Mouse (Mus musculus) heart, postnatal 25 days (tissue): Measurements from ENCODE around the gene Esrrg. TPM values are rescaled to one million over a fixed set of nuclear protein-coding genes. Genes with fewer than 3 reads are reported as not detected.

Experiments
- DNase-seq: peaks from one replicate; pipeline ENCODE4 v3.0.0; 2022; ENCODE audit warnings: low spot score
- intact Hi-C: fragments of 180-260 bp; cut with DNase I; formaldehyde crosslinking; loops from one replicate; pipeline ENCODE4 v1.15.1; 2025
- total RNA-seq, 2 experiments: library from RNA; stranded (reverse); gene quantifications; 2 replicates each; pipeline ENCODE4 v1.2.3; 2021

Esrrg gene
- total RNA-seq, 2 experiments from 2014 or later, result 39.5 to 44.0 TPM

DNA sequence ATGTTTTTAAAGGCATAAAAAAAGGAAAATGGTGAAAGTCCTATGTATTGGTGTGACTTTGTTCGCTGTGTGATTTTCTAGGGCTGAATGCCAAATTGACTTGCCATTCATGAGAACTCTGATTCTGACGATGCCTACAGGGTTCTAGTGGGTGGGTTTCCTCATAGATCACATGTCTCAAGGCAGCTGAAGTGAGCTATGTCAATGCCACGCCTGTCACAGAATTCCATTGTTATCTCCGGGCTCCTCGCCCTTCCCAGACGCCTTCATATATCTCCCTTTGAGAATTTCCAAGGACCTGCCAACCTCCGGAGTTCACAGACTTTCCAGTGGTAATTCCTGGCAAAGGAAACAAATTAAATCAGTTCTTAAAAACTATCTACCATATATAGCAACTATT lies 493.2 kb downstream of the Esrrg start:
- no peak for DNase-seq
- intact Hi-C loops, result no loop called here

GRCm38 (mm10) chr1:188103179-188103578 lies 494.6 kb downstream of the Esrrg start:
- intact Hi-C loops, result no loop called here
- DNase-seq, result no peak

DNA sequence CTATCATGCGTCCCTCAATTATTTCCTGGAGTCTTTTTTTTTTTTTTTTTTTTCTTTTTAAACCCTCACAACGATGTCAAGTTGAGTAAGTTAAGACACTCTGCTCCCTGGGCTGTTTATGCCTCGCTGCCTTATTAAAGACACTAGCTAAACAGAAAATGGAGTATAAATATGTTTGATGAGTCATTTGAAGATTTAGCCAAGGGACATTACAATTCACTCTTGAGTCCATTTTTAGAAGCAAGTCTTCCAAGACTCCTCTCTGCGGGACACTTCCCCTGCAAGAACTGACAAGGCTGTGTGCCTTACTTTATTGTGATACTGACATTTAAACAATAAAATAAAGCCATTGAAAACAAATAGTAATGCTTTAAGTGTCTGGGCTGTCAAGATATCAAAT lies 496.9 kb downstream of the Esrrg start:
- intact Hi-C loops, result no loop called here
- no peak for DNase-seq

GRCm38 (mm10) chr1:188107946-188108345 lies 499.4 kb downstream of the Esrrg start:
- no peak for DNase-seq
- intact Hi-C loops, result no loop called here

DNA sequence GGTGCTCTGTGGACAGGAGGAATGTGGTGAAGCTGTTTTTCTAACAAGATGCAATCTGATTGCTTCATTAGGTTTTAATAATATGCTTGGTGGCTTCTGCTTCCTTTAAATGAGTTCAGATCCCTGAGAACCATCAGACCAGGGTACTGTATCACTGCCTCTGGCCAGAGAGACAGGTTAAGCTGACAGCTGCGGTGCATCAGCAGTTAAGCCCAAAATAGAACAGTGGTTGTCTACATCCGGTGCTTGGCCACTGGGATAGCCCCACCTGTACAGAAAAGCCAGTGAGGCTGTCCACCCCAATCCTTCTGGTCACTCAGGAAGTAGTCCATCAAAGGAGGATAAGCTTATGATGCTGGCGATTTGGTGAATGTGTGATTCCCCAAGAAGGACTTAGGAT lies 503.0 kb downstream of the Esrrg start:
- no peak for DNase-seq
- intact Hi-C loops, result no loop called here

GRCm38 (mm10) chr1:188113240-188113639 lies 504.6 kb downstream of the Esrrg start:
- no peak for DNase-seq
- intact Hi-C loops, result no loop called here

- DNase-seq, result peak; percentile 73
- intact Hi-C loops, result no loop called here
Observed at GRCm38 (mm10) chr1:188118125-188118524, 509.5 kb downstream of the Esrrg start.

GRCm38 (mm10) chr1:188119806-188120205 lies 511.2 kb downstream of the Esrrg start:
- no peak for DNase-seq
- intact Hi-C loops, result no loop called here

DNA sequence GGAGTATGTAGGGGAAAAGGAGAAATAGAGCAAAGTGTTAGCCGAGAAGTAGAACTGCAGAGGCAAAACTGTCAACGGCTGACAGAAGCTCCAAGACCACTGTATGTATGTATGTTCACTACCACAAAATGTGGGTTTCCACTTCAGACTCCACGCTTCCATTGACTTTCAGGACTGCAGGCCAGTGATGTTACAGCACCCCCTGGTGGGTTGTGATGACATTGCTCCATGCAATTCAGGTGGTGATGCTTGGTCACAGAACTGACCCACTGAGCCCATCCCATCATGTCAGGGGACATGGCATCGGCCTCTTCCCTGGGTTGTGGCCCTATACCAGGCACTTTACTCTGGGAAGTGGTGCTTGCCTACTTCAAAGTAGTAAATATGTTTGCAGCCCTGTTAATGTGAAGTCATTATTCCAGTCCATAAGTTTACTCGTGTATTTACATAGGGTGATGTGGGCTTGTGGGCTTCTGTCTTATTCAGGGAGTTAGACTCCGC lies 517.0 kb downstream of the Esrrg start:
- intact Hi-C loops, result no loop called here
- no peak for DNase-seq

- intact Hi-C loops, result no loop called here
Observed at GRCm38 (mm10) chr1:188136126-188136525, 527.5 kb downstream of the Esrrg start.

DNA sequence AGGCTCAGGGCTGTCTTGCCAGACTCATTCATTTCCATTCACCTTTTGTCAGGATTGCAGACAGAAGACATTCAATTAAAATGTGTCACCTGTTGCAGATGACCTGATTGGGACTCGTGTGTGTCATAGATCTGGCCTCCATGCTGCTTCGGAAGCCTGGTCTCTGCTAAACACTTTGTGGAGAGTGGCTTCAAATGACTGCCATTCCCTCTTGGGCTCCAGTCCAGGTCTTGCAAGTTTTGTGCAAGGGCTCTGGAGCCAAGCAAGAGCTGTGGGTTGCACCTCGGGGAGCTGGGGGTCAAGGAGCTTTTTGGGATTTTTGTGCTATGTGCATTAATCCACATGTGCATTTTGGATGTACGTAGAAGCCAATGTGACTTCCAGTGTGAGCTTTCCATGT lies 530.9 kb downstream of the Esrrg start:
- no peak for DNase-seq

More at GRCm38 (mm10) chr1:188136126-188136525, 527.5 kb downstream of the Esrrg start:
- no peak for DNase-seq

GRCm38 (mm10) chr1:188140221-188140620 lies 531.6 kb downstream of the Esrrg start:
- intact Hi-C loops, result no loop called here
- DNase-seq, result no peak

More for the DNA sequence above, 530.9 kb downstream of the Esrrg start:
- intact Hi-C loops, result no loop called here

- intact Hi-C loops, result no loop called here
- no peak for DNase-seq
Observed at GRCm38 (mm10) chr1:188147381-188148156, 539.0 kb downstream of the Esrrg start.

DNA sequence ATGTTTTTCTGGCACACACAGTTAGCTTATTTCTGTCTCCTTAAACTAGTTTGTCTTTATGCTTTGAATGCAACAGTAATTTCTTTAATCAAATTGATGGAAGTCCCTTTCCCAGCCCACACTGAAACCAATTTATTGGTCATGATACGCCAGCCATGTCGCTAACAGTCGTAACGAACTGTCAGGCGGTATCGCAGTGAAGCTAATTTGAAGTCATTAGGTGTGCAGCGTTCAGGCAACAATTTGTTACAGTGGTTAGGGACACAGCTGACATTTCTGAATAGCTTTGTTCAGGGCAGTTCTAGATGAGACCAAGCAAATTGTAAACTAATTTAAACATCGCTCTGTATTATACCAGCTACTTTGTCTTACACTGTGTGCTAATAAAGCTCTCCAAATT lies 542.5 kb downstream of the Esrrg start:
- DNase-seq, result no peak
- intact Hi-C loops, result no loop called here

- DNase-seq, result no peak
- intact Hi-C loops, result no loop called here
Observed at GRCm38 (mm10) chr1:188152011-188152410, 543.4 kb downstream of the Esrrg start.

DNA sequence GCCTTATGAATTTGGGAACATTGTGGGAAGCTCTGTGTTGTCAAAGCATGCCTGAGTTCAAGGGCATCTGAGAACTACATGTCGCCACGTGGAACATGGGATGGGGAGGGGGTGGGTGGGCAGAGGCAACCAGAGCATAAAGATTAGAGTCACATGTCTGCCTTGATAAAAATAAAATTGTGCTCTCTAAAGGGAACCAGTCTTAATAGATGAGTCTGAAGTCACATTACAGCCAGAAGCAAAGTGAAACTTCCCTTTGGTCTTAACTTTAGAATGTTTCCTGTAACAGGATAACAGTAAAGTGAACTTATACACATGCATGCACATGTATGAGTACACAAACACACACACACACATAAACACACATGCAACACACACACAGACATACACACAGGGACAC lies 545.1 kb downstream of the Esrrg start:
- intact Hi-C loops, result no loop called here

GRCm38 (mm10) chr1:188154466-188155110 lies 546.0 kb downstream of the Esrrg start:
- no peak for DNase-seq
- intact Hi-C loops, result no loop called here

More for the DNA sequence above, 545.1 kb downstream of the Esrrg start:
- DNase-seq, result no peak

DNA sequence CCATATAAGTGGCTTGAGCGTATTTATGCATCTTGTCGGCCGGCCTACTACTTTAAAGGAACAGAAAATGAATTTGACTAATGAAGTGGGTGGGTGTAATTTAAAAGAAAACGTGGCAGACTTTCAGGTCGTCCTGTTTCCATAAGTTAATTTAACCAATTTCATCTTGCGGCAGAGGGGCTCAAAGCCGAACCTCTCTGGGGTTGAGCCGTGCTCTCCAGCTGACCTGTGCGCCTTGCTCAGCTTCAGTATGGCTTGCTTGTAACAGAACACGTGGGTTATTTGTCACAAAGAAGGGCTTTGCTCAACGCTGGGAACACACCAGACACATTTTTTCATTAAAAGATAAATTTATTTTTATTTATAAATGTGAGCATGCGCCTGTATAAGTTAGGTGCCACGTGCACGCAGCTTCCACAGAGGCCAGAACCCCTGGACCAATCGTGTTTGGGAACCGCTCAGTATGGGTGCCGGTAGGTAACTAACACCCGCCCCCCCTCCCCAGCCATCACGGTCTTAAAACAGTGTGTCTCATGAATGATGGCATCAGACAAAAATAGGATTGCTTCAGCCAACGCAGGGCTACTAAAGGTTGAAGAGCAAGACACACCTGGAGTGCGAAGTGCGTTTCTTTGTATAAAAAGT lies 546.7 kb downstream of the Esrrg start:
- DNase-seq, result no peak
- intact Hi-C loops, result no loop called here

GRCm38 (mm10) chr1:188156520-188156919 lies 547.9 kb downstream of the Esrrg start:
- intact Hi-C loops, result no loop called here

DNA sequence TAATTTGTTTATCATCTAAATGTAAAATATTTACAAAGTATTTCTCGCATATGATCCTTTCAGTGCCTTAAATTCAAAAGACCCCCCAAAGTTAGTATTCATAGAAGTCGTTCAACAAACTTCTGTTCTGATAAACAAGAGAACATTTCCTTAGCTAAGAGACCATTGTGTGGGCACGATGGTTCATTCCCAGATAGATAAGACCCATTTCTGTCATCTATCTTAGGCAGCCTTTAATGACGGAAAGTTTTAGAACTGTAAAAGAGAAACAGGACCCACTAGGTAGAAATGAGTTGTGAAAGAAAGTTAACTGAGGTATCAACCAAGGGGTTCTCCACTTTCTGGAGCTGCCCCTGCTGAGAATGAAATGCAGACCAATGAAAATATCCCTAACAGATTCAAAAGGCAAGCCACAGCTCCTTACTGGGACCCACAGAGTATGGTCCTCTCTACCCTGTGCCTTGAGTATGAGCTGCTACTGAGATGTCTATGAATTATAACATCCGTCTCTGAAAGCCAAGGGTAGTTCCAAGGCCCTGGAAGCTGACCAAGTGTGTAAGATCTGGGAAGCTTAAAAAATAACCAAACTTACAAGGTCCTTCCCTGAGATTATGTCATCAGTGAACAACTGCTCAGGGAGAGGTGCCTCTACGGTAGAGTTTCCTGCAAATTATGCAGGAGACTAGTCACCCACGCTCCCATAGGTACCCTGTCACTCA lies 548.8 kb downstream of the Esrrg start:
- DNase-seq, result no peak
- intact Hi-C loops, result no loop called here

More at GRCm38 (mm10) chr1:188156520-188156919, 547.9 kb downstream of the Esrrg start:
- no peak for DNase-seq
